Mouse (Mus musculus) MEL (cell line): ENCODE measurements around the gene Slc17a6. TPM values are rescaled to one million over a fixed set of nuclear protein-coding genes. Genes with fewer than 3 reads are reported as not detected.
"Not testable (repeated sequence)": the region's sequence is repeated elsewhere in the genome, so short reads cannot be mapped to it uniquely, and the experiment has no call there.

ENCODE experiments used
- DNase-seq: peaks from one replicate; pipeline ENCODE4 v3.0.0; 2011; ENCODE audit warnings: low read depth, low spot score
- H3K27ac ChIP-seq: 2 replicates; pipeline ENCODE4 v1.5.1; 2012; ENCODE audit warnings: low read depth, mild to moderate bottlenecking, control low read depth, low read length, moderate library complexity; ENCODE audit not compliant: control insufficient read depth
- H3K27me3 ChIP-seq, 2 experiments: fragments of 150-350 bp in 1 of 2; sonication (generic) in 1 of 2; 2 replicates each; pipeline ENCODE4 v1.6.1; 2012; ENCODE audit warnings: low read length in 2 of 2, mild to moderate bottlenecking in 2 of 2, improper control_type of control experiment in 1 of 2, moderate library complexity in 1 of 2; ENCODE audit not compliant: insufficient read depth in 2 of 2, control insufficient read depth in 1 of 2
- H3K36me3 ChIP-seq, 2 experiments: 2 replicates each; pipeline ENCODE4 v1.6.1; 2012 to 2014; ENCODE audit warnings: low read length in 2 of 2, improper control_type of control experiment in 1 of 2, inconsistent platforms in 1 of 2, mild to moderate bottlenecking in 1 of 2; ENCODE audit not compliant: insufficient read depth in 2 of 2, control insufficient read depth in 1 of 2
- H3K4me1 ChIP-seq, 2 experiments: fragments of 150-350 bp in 1 of 2; sonication (generic) in 1 of 2; 2 replicates each; pipeline ENCODE4 v1.6.1; 2012; ENCODE audit warnings: low read length in 2 of 2, improper control_type of control experiment in 1 of 2, mild to moderate bottlenecking in 1 of 2; ENCODE audit not compliant: insufficient read depth in 2 of 2, control insufficient read depth in 1 of 2
- H3K4me3 ChIP-seq, 2 experiments: fragments of 150-350 bp in 1 of 2; sonication (generic) in 1 of 2; 2 replicates each; pipeline ENCODE4 v1.5.1; 2012; ENCODE audit warnings: low read depth in 2 of 2, low read length in 2 of 2, mild to moderate bottlenecking in 2 of 2, moderate library complexity in 2 of 2, control low read depth in 1 of 2, improper control_type of control experiment in 1 of 2; ENCODE audit not compliant: control insufficient read depth in 1 of 2, insufficient read depth in 1 of 2
- H3K79me2 ChIP-seq: 2 replicates; pipeline ENCODE4 v1.6.1; 2012; ENCODE audit warnings: mild to moderate bottlenecking, low read length, moderate library complexity; ENCODE audit not compliant: control insufficient read depth, poor library complexity, insufficient read depth
- H3K9ac ChIP-seq: 2 replicates; pipeline ENCODE4 v1.6.1; 2012; ENCODE audit warnings: low read depth, mild to moderate bottlenecking, control low read depth, low read length, moderate library complexity; ENCODE audit not compliant: control insufficient read depth, poor library complexity, severe bottlenecking
- H3K9me3 ChIP-seq: fragments of 150-350 bp; sonication (generic); replicated peaks from 2 replicates; pipeline ENCODE4 v1.6.1; 2012; ENCODE audit warnings: mild to moderate bottlenecking, low read length, improper control_type of control experiment, moderate library complexity; ENCODE audit not compliant: insufficient read depth
- BHLHE40 ChIP-seq: IDR thresholded peaks from 2 replicates; pipeline ENCODE4 v1.6.1; 2012; ENCODE audit warnings: low read depth, mild to moderate bottlenecking, inconsistent platforms, low read length, improper control_type of control experiment, borderline replicate concordance
- CTCF ChIP-seq, 3 experiments: IDR thresholded peaks in 2 of 3; conservative IDR thresholded peaks in 1 of 3; 2 replicates each; pipeline ENCODE4 v1.5.1; 2011 to 2012; ENCODE audit warnings: low read length in 3 of 3, low read depth in 2 of 3, mild to moderate bottlenecking in 2 of 3, improper control_type of control experiment in 1 of 3, inconsistent platforms in 1 of 3, mixed read lengths in 1 of 3, moderate library complexity in 1 of 3; ENCODE audit not compliant: control insufficient read depth in 1 of 3, insufficient read depth in 1 of 3, poor library complexity in 1 of 3, severe bottlenecking in 1 of 3
- ELF1 ChIP-seq: IDR thresholded peaks from 2 replicates; pipeline ENCODE4 v1.6.1; 2014; ENCODE audit warnings: low read depth, mild to moderate bottlenecking, inconsistent platforms, low read length, improper control_type of control experiment, moderate library complexity
- ETS1 ChIP-seq: IDR thresholded peaks from 2 replicates; pipeline ENCODE4 v1.6.1; 2012; ENCODE audit warnings: low read depth, mild to moderate bottlenecking, inconsistent platforms, low read length, improper control_type of control experiment, moderate library complexity
- GABPA ChIP-seq: IDR thresholded peaks from 2 replicates; pipeline ENCODE4 v1.6.1; 2012; ENCODE audit warnings: low read depth, mild to moderate bottlenecking, inconsistent platforms, low read length, improper control_type of control experiment, moderate library complexity
- MAX ChIP-seq: IDR thresholded peaks from 2 replicates; pipeline ENCODE4 v1.6.1; 2011; ENCODE audit warnings: low read length, improper control_type of control experiment
- MAZ ChIP-seq: IDR thresholded peaks from 2 replicates; pipeline ENCODE4 v1.6.1; 2012; ENCODE audit warnings: low read depth, mild to moderate bottlenecking, inconsistent platforms, low read length, improper control_type of control experiment
- MYB ChIP-seq: IDR thresholded peaks from 2 replicates; pipeline ENCODE4 v1.6.1; 2011; ENCODE audit warnings: mild to moderate bottlenecking, low read depth, low read length, improper control_type of control experiment
- MYC ChIP-seq: IDR thresholded peaks from 2 replicates; pipeline ENCODE4 v1.6.1; 2011; ENCODE audit warnings: low read depth, mild to moderate bottlenecking, low read length, improper control_type of control experiment, moderate library complexity
- NELFE ChIP-seq: IDR thresholded peaks from 2 replicates; pipeline ENCODE4 v1.6.1; 2011; ENCODE audit warnings: low read depth, low read length, improper control_type of control experiment
- NRF1 ChIP-seq: IDR thresholded peaks from 2 replicates; pipeline ENCODE4 v1.6.1; 2014; ENCODE audit warnings: low read depth, mild to moderate bottlenecking, inconsistent platforms, low read length, improper control_type of control experiment, moderate library complexity; ENCODE audit not compliant: poor library complexity, insufficient read depth, severe bottlenecking
- POLR2A ChIP-seq, 2 experiments: IDR thresholded peaks; 2 replicates each; pipeline ENCODE4 v1.6.1; 2011 to 2012; ENCODE audit warnings: low read length in 2 of 2, mild to moderate bottlenecking in 2 of 2, control low read depth in 1 of 2, improper control_type of control experiment in 1 of 2, low read depth in 1 of 2, moderate library complexity in 1 of 2; ENCODE audit not compliant: control insufficient read depth in 1 of 2, insufficient read depth in 1 of 2, poor library complexity in 1 of 2
- POLR2AphosphoS5 ChIP-seq: IDR thresholded peaks from 2 replicates; pipeline ENCODE4 v1.6.1; 2012; ENCODE audit warnings: low read depth, borderline replicate concordance, mild to moderate bottlenecking, inconsistent platforms, low read length, moderate library complexity, mixed read lengths
- SIN3A ChIP-seq: IDR thresholded peaks from 2 replicates; pipeline ENCODE4 v1.6.1; 2012; ENCODE audit warnings: low read length, improper control_type of control experiment, inconsistent platforms
- SMC3 ChIP-seq: IDR thresholded peaks from 2 replicates; pipeline ENCODE4 v1.6.1; 2011; ENCODE audit warnings: low read depth, low read length, improper control_type of control experiment
- TAL1 ChIP-seq: IDR thresholded peaks from 2 replicates; pipeline ENCODE4 v1.6.1; 2012; ENCODE audit warnings: mild to moderate bottlenecking, inconsistent platforms, low read length, moderate library complexity, mixed read lengths
- TBP ChIP-seq: IDR thresholded peaks from 2 replicates; pipeline ENCODE4 v1.8.0; 2011; ENCODE audit warnings: low read depth, low read length, improper control_type of control experiment
- USF1 ChIP-seq: IDR thresholded peaks from 2 replicates; pipeline ENCODE4 v1.6.1; 2014; ENCODE audit warnings: low read depth, mild to moderate bottlenecking, inconsistent platforms, low read length, improper control_type of control experiment, moderate library complexity
- ZKSCAN1 ChIP-seq: IDR thresholded peaks from 2 replicates; pipeline ENCODE4 v1.6.1; 2012; ENCODE audit warnings: low read depth, mild to moderate bottlenecking, inconsistent platforms, low read length, improper control_type of control experiment, moderate library complexity
- polyA plus RNA-seq, 2 experiments: library from polyadenylated mRNA; stranded (reverse) in 1 of 2; unstranded in 1 of 2; fragments of >175 nt in 1 of 2; fragments of >200 nt in 1 of 2; gene quantifications; 2 replicates each; pipeline versions ENCODE4 v1.2.1 to v1.2.4; 2012; ENCODE audit warnings: low replicate concordance in 2 of 2, low read depth in 1 of 2; ENCODE audit not compliant: insufficient read length in 2 of 2, insufficient read depth in 1 of 2, missing spikeins in 1 of 2
- total RNA-seq: library from RNA; depleted of rRNA; stranded (reverse); fragments of 300-350 nt; gene quantifications from 2 replicates; pipeline ENCODE4 v1.2.3, GENCODE M21; 2012

Slc17a6 gene
- total and polyA plus RNA-seq, 3 experiments, result not detected

DNA sequence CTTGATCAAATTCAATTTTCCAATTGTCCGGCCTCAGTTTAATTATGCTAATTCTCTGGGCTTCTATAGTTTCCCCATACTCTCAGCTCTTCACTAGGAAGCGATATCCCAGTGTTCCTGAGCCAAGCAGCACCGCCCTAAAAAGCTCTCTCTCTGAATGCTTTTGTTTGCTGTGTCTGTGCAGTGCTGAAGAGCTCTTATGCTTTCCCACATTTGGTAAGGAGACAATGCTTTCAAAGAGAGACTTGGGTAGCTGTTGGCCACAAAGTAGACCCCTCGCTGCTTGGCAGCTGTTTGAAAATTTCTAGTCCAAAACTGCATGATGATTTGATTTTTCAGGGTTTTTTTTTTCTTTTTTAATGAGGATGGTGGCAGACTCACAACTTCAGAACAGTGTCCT is 72.6 kb downstream of the Slc17a6 start:
- TF ChIP-seq BHLHE40 (no peak), MAX (no peak), TBP (no peak), MAZ (no peak), GABPA (no peak), ETS1 (no peak)
- Histone ChIP-seq H3K79me2 (no peaks in the 10 kb centered on the region), H3K4me1 (no peaks in the 10 kb centered on the region), H3K27ac (no peak overlapping the region), H3K36me3 (no peaks in the 10 kb centered on the region), H3K9me3 (no peaks in the 10 kb centered on the region), H3K4me3 (no peak overlapping the region), H3K9ac (no peak overlapping the region), H3K27me3 (no peaks in the 10 kb centered on the region)
- DNase-seq, result no peak

DNA sequence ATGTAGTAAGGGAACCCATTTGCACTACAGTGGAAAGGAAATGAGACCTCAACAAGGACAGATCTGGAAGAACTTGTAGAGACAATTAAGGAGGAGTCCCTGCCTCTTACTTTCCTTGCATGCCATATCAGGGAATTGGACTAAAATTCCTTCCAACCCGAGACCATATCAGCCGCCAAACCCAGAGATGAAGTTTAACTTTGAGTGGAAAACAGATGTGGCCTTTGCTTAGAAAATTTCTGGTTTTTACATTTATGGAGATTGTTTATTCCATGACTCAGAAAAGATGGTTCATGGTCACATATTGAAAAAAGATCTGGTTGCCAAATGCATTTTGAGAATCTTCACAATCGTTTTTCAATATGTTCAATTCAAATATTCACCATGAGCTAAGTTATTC is 87.7 kb downstream of the Slc17a6 start:
- H3K4me1 ChIP-seq, result no peaks in the 10 kb centered on the region
- no peak overlapping the region for H3K4me3 ChIP-seq
- H3K27ac ChIP-seq, result no peak overlapping the region
- no peak for TF ChIP-seq USF1
- no peaks in the 10 kb centered on the region for H3K79me2 ChIP-seq
- no peaks in the 10 kb centered on the region for H3K9me3 ChIP-seq
- no peaks in the 10 kb centered on the region for H3K36me3 ChIP-seq
- H3K9ac ChIP-seq, result no peak overlapping the region
- no peaks in the 10 kb centered on the region; a peak in 1 of 4 replicates for H3K27me3 ChIP-seq
- DNase-seq, result no peak

- not testable (repeated sequence) for H3K4me3 ChIP-seq, H3K27me3 ChIP-seq, H3K4me1 ChIP-seq, H3K9ac ChIP-seq, H3K9me3 ChIP-seq, H3K79me2 ChIP-seq, H3K36me3 ChIP-seq, H3K27ac ChIP-seq, DNase-seq
Observed at GRCm38 (mm10) chr7:51710346-51710745, 88.5 kb downstream of the Slc17a6 start.

GRCm38 (mm10) chr7:51715771-51716170 is 94.0 kb downstream of the Slc17a6 start:
- Histone ChIP-seq H3K4me1 (no peaks in the 10 kb centered on the region), H3K9ac (no peak overlapping the region)
- no peak for TF ChIP-seq POLR2AphosphoS5
- TF ChIP-seq NELFE, result no peak
- TF ChIP-seq MYC, result no peak
- no peak for TF ChIP-seq SMC3
- no peak for TF ChIP-seq NRF1
- no peak for TF ChIP-seq SIN3A
- no peak for TF ChIP-seq CTCF (IDR thresholded peaks at IDR 0.05 in 2 of 3, conservative IDR thresholded peaks at IDR 0.05 in 1 of 3; ENCODE audit: control insufficient read depth in 1 of 3, insufficient read depth in 1 of 3, low read depth in 2 of 3, low read length in 3 of 3, poor library complexity in 1 of 3, severe bottlenecking in 1 of 3)
- TF ChIP-seq TAL1, result no peak
- no peak for TF ChIP-seq ELF1
- TF ChIP-seq GABPA, result no peak
- no peak for TF ChIP-seq BHLHE40
- no peak for TF ChIP-seq MYB
- no peak for TF ChIP-seq POLR2A (IDR thresholded peaks at IDR 0.05; ENCODE audit: control insufficient read depth in 1 of 2, insufficient read depth in 1 of 2, low read depth in 1 of 2, low read length in 2 of 2, poor library complexity in 1 of 2)
- TF ChIP-seq ZKSCAN1, result no peak
- TF ChIP-seq, all 39 proteins: peak for 0
- Histone ChIP-seq H3K36me3 (no peaks in the 10 kb centered on the region), H3K9me3 (no peaks in the 10 kb centered on the region), H3K27ac (no peak overlapping the region), H3K27me3 (no peaks in the 10 kb centered on the region), H3K4me3 (no peak overlapping the region), H3K79me2 (no peaks in the 10 kb centered on the region)
- DNase-seq, result no peak
